Mouse (Mus musculus): ENCODE data around the gene Kcnj6. TPM values are rescaled to one million over a fixed set of nuclear protein-coding genes. Genes with fewer than 3 reads are reported as not detected.

The Kcnj6 gene
- polyA plus RNA-seq, 2 experiments from 2014 or later: not detected

- ATAC-seq: no peak
These were observed 232.4 kb downstream of the Kcnj6 start for GRCm38 (mm10) chr16:94765129-94765528.

DNA sequence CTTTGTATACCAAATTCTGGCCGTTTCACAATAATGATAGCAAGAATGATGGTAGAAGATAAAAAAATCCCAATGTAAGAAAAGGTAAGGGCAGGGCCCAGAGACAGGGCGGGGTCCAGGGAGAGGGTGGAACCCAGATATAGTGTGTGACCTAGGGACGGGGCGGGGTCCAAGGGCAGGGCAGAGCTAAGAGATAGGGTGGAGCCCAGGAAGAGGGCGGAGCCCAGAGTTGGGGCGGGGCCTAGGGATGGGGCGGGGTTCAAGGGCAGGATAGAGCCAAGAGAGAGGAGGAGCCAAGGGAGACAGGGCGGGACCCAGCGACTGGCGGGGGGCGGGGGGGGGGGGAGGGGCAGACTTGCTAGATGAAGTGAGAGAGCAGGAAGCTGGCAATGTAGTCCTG is 236.8 kb downstream of the Kcnj6 start:
- ATAC-seq: no peak

DNA sequence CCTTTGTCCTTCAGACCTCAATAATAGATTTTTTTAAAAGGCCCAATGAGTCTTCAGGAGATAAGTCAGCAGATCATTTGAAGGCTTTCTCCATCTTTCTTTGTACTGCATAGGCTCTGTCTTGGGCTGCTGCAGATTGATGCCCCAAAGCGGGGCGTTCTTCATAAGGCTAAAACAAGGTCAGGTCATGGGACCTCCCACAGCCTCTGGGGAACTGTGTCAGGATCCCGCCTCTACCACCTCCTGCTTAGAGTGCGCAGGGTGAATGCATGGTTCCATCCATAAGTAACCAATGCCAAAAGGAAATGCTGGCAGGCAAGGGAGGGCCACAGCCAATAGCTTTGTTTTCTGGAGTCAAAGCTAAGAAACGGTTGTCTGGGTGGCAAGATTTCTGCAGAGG is 237.7 kb downstream of the Kcnj6 start:
- no peak for ATAC-seq

DNA sequence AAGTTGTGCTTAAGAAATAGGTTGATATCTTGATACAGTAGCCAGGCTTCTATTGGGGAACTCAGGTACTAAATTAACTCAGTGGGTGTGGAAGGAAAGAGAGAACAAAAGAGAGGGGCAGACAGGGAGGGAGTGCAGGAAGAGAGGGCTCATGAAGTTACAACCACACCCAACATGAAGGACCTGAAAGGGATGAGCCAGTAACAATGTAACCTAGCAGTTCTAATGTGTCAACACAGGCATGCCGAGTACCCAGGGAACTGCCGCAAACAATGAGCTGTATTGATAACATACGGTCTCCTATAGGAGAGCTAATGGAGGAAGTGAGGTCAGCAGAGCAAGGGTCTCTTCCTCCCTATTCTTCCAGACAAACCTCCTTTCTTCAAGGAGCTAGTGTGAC is 238.9 kb downstream of the Kcnj6 start:
- ATAC-seq: no peak

DNA sequence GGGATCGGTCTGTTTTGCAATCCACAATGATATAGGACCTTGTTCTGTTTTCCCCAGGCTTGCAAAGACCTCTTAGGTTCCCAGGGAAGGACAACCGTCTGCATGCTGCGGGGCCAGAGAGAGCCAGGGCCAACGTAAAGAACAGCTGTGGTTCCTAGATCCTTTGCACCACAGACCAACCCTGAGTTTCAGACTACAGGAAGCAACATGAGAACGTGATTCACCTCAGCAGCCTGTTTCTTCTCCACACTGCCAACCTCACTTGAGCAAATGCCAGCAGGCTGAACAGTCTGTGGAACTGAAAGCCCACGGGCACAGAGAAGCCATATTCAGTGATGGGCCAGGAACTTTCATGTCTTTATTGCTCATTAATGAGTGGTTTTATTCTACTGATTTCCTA is 241.1 kb downstream of the Kcnj6 start:
- ATAC-seq: no peak

- ATAC-seq: no peak
These were observed 244.0 kb downstream of the Kcnj6 start for GRCm38 (mm10) chr16:94753453-94753852.

DNA sequence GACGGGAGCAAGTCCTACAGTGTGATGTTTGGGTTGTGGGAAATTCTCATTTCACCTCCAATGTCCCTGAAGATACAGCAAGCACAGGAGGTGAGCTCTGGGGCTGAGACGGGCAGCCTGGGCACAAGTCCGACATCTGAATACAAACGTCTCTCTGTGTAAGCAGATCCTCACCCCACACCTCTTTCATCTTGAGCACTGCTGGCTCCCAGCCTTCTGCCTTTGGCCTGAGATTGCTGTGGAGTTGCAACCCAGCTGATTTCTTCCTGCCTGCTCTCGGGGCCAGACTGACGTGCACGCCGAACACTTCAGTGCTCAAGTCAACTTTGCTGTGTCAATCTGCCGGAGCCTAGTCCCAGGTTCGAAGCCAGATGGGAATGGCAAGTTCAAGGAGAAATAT is 244.7 kb downstream of the Kcnj6 start:
- no peak for ATAC-seq

DNA sequence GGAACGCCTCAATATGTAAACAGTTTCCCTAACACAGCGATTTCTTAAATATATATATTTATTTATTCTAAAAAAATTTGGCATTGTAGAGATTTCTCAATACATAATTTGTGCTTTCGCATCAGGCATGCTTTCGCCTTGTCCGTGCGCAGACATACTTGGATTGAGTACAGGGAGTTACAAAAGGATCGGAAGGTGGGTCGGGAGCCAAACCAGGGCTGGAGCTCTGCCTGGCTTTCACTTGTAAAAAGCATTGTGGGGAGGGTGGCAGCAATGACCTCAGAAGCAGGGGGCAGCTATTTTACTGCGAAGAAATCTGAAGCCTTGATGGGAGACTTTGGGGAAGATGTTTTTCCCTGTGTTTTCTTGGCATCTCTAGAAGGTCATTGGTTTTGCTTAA is 252.5 kb downstream of the Kcnj6 start:
- no peak for ATAC-seq

DNA sequence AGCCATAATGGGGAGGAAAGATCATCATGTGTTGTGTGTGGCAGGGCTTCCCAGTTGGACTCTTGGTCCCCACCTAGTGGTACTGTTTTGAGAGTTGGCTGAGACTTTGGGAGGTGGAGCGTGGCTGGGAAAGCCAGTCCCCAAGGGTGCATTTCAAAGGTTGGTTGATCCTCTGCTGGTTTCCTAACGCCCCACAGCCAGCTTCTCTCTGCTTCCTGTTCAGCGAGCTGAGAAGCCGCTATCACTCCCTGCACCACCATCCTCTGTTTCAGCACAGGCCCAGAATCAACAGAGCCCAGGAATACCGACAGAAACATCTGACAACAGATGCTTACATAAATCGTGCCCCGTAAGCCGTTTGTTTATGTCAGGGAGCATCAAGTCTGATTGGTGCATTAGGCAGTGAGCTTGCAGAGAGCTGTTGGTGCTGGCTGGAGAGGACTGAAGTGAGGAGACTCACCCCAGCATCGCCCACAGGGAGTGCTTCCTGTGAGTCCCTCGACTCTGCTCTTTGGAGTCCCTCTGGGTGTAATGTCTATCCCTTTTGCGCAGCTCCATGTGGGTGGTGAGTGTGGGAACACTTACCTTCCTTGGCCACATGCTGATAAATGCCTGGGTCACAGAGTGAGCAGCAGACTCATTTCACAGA is 253.5 kb downstream of the Kcnj6 start:
- no peak for ATAC-seq

DNA sequence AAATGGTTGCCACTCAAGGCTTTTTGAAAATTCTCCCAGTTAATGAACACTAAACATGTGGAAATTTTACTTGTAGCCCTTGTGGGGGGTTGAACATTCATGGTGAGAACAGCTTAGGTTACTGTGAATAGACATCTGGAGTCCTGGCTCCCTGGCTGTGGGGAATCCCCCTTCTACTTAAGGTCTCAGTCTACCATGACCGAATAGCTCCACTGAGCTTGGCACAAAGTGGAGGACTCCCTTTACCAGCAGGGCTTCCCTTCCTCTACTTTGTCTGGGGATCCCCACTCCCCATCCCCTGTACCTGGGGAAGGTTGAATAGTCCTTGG is 260.2 kb downstream of the Kcnj6 start:
- ATAC-seq: no peak

- ATAC-seq: no peak
These were observed 260.8 kb downstream of the Kcnj6 start for GRCm38 (mm10) chr16:94736462-94737358.

- ATAC-seq: no peak
These were observed 262.0 kb downstream of the Kcnj6 start for GRCm38 (mm10) chr16:94735472-94735871.

DNA sequence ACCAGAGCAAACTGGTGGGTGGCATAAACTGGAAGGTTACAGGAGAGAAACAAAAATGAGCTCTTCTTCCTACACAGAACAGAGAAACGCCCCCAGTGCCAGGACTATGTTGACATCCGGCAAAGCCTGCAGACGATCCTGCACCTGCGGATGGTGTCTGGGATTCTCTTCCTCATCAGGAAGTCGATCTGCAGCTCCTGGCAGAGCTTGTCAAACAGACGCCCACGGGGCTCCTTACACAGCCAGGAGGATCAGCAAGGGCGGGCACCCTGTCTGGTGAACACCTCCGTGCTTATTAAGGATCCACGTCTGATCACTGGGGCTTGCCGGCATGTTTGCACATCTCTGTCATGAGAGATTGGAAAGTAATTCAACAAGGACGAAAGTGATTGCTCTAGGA is 266.5 kb downstream of the Kcnj6 start:
- no peak for ATAC-seq

- no peak for ATAC-seq
These were observed 268.3 kb downstream of the Kcnj6 start for GRCm38 (mm10) chr16:94729236-94729635.

DNA sequence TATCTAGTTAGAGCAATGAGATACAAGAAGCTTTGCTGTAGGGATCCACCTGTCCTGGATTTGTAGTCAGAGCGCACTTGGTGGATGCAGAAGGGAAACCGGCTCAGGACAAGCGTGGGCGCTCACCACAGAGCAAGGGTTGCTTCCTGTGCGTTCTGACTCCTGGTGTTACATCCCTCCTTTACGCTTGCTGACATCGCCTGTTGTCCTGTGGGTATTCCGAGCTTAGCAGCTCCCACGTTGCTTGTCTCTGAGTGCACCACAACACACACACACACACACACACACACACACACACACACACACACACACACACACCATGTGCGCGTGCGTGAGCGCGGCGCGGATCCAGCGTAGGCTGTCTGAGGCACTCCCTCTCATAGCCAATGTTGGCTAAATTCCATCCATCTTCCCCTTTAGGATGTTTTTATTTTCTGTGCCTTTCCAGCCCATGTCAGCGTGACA is 272.7 kb downstream of the Kcnj6 start:
- ATAC-seq: peak; percentile 77

GRCm38 (mm10) chr16:94724061-94724596 is 273.4 kb downstream of the Kcnj6 start:
- peak; percentile 90 for ATAC-seq

DNA sequence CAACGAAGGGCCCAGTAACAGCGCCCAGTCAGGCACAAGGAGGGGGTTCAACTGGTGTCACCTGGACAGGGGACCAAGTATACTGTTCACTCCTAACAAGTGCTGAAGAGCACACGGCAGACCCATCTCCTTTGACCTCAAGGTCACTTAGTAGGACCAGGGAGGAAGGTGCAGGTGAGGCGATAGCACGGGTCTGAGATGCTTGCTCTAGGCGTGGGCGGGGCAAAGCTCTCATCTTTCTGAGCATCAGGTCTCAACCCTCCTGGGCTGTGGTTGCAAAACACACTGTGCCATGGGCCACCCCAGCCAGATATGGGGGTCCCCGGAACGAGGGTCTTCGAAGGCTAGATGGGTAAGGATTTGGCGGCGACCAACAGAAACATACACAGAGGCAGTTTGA is 274.6 kb downstream of the Kcnj6 start:
- no peak for ATAC-seq

GRCm38 (mm10) chr16:94721549-94722006 is 275.9 kb downstream of the Kcnj6 start:
- no peak for ATAC-seq

DNA sequence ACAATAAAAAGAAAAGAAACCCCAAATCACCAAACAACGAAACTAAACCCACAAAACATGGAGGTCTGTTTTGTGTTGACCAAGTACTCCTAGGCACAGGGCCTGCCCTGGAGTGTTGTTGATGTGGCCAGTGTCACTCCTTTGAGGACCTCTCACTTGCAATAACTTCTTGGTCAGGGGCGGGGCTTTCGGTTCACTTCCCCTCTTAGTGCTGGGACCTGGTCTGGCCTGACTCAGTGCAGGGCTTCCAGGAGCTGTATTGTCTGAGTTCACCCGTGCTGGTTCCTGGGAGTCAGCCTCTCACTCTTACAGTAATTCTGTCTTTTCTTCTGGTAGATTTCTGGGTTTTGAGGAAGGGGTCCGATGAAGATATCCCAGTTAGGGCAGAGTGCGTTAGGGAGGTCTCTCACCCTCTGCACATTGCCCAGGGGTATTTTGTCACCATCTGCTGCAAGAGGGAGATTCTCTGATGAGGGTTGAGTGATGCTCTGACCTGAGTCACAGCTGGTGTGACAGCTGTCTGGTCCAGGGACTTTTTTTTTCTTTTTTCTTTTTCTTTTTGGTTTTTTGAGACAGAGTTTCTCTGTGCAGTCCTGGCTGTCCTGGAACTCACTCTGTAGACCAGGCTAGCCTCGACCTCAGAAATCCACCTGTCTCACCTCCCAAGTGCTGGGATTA is 276.9 kb downstream of the Kcnj6 start:
- no peak for ATAC-seq

DNA sequence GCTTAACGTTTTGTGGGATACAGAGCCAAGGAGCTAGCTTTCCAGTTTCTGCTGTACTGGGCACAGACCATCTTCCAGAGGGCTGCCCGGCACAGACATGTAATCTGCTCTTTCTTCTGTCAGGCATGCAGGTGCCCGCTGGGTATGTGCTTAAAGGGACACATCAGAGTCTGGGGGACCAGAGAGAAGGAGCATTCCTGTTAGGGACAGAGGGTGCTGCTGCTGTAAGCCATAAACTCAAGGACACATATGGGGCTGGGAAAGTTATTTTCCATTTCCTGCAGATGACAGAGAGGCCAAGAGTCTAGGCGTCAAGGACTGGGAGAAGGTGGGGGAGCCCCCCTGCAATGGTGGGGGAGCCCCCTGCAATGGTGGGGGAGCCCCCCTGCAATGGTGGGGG is 278.0 kb downstream of the Kcnj6 start:
- no peak for ATAC-seq

- no peak for ATAC-seq
These were observed 278.6 kb downstream of the Kcnj6 start for GRCm38 (mm10) chr16:94718919-94719318.

DNA sequence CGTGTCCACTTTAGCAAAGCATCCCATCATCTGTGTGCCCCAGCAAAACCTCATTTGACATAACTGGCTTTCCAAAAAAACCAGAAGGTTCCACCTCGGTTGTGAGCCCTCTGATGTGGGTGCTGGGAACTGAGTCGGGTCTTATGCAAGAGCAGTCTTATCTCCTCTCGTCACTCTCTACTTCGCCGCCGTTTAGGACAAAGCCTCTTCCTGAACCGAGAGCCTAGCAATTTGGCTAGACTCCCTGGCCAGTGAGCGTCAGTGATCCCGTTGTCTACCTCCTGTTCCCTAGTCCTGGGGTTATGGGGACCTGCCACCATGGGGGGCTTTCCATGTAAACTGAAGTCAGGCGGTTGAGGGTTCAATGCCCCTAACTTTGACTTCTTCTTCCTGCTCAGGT is 280.4 kb downstream of the Kcnj6 start:
- no peak for ATAC-seq

DNA sequence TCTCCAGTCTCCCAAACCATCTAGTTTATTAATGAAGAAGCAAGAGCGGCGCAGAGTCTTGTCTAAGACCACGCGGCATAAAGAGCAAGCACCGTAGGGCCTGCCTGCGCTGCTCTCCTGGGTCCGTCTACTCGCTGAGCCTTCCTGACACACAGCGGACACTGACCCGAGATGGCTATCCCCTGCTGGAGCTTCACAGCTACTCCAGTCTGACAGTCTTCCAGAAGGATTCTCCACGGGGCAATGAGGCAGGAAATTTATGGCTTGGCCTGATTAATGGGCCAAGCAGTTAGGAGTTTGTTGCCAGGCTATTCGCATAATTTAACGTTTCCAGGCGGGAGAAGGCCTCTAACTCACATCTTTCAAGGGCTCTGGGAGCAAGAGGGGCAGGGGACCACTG is 283.0 kb downstream of the Kcnj6 start:
- ATAC-seq: no peak

Data from CD4-positive, CD25-positive, alpha-beta regulatory T cell, adult 4 months (primary cell).